Mouse (Mus musculus) stomach, embryonic 16.5 days (tissue): ENCODE data around the gene Gm10720. TPM values are rescaled to one million over a fixed set of nuclear protein-coding genes. Genes with fewer than 3 reads are reported as not detected.
"Not testable (repeated sequence)": the region's sequence is repeated elsewhere in the genome, so short reads cannot be mapped to it uniquely, and the experiment has no call there.

Experiments
- ATAC-seq: fragments of 200-750 bp; cut with Nextera tagmentation; 2 replicates; pipeline ENCODE4 v1.8.0; 2017; ENCODE audit warnings: moderate number of reproducible peaks, moderate TSS enrichment; ENCODE audit not compliant: insufficient read depth, low FRiP score
- H3K27ac ChIP-seq: fragments of 300-500 bp; sonication (generic); 2 replicates; pipeline ENCODE4 v1.5.1; 2014; ENCODE audit warnings: low read length
- H3K27me3 ChIP-seq: fragments of 300-500 bp; sonication (generic); 2 replicates; pipeline ENCODE4 v1.6.1; 2014; ENCODE audit warnings: low read length, control low read depth, mixed read lengths; ENCODE audit not compliant: control insufficient read depth, insufficient read depth
- H3K36me3 ChIP-seq: fragments of 300-500 bp; sonication (generic); 2 replicates; pipeline ENCODE4 v1.6.1; 2014; ENCODE audit warnings: low read length; ENCODE audit not compliant: control insufficient read depth, insufficient read depth
- H3K4me1 ChIP-seq: fragments of 300-500 bp; sonication (generic); 2 replicates; pipeline ENCODE4 v1.6.1; 2014; ENCODE audit warnings: low read length, control low read depth, mixed read lengths; ENCODE audit not compliant: control insufficient read depth, insufficient read depth
- H3K4me2 ChIP-seq: fragments of 300-500 bp; sonication (generic); 2 replicates; pipeline ENCODE4 v1.6.1; 2014; ENCODE audit warnings: low read depth, low read length, mixed read lengths
- H3K4me3 ChIP-seq: fragments of 300-500 bp; sonication (generic); replicated peaks from 2 replicates; pipeline ENCODE4 v1.5.1; 2014; ENCODE audit warnings: mild to moderate bottlenecking, low read length
- H3K9ac ChIP-seq: fragments of 300-500 bp; sonication (generic); 2 replicates; pipeline ENCODE4 v1.6.1; 2014; ENCODE audit warnings: low read length
- H3K9me3 ChIP-seq: fragments of 300-500 bp; sonication (generic); replicated peaks from 2 replicates; pipeline ENCODE4 v1.6.1; 2016; ENCODE audit warnings: low read length, control low read depth; ENCODE audit not compliant: control insufficient read depth
- WGBS: fragments of 180-500 bp; shearing (Covaris S2); extraction: QIAGEN DNeasy Blood & Tissue Kit; methylation state at CpG from one replicate; pipeline ENCODE4 v1.1.7; 2014; 5-methylcytosine and 5-hydroxymethylcytosine counted together
- polyA plus RNA-seq: library from polyadenylated mRNA; unstranded; fragments of >200 nt; fragmentation: Nextera tagmentation; extraction: Ambion mirVana; gene quantifications from 2 replicates; pipeline ENCODE4 v1.2.1, GENCODE M21; 2015

The Gm10720 gene
- not detected in 2 replicates for polyA plus RNA-seq

GRCm38 (mm10) chr9:3015354-3015753 is at the start of gene Gm10720:
Gm10720 (plus strand) TSS chr9:3015654.
- not testable (repeated sequence) for H3K27ac ChIP-seq, H3K36me3 ChIP-seq, H3K4me2 ChIP-seq, H3K4me3 ChIP-seq, H3K9me3 ChIP-seq, H3K27me3 ChIP-seq, ATAC-seq, H3K9ac ChIP-seq, H3K4me1 ChIP-seq
- WGBS = 58% methylated on average over 4 of the region's 9 CpGs

GRCm38 (mm10) chr9:3000445-3000972 is 14.9 kb upstream of the Gm10720 start, which contains the start of gene Gm10722:
Gm10722 (plus strand) TSS chr9:3000922.
- ATAC-seq, H3K4me1 ChIP-seq, H3K4me2 ChIP-seq, H3K9me3 ChIP-seq, H3K27me3 ChIP-seq, H3K27ac ChIP-seq, H3K9ac ChIP-seq, H3K4me3 ChIP-seq, H3K36me3 ChIP-seq: not testable (repeated sequence)
- WGBS = 66% methylated on average over 12 of the region's 12 CpGs

- not testable (repeated sequence) for H3K4me2 ChIP-seq, H3K36me3 ChIP-seq, H3K27ac ChIP-seq, H3K27me3 ChIP-seq, H3K4me3 ChIP-seq, ATAC-seq, H3K9me3 ChIP-seq, H3K9ac ChIP-seq, H3K4me1 ChIP-seq
- 67% methylated on average over 8 of the region's 8 CpGs for WGBS
These were observed 14.4 kb upstream of the Gm10720 start for GRCm38 (mm10) chr9:3001006-3001405.

GRCm38 (mm10) chr9:3001948-3002659 is 13.3 kb upstream of the Gm10720 start:
- H3K9ac ChIP-seq, H3K27me3 ChIP-seq, H3K36me3 ChIP-seq, H3K9me3 ChIP-seq, H3K27ac ChIP-seq, H3K4me3 ChIP-seq, H3K4me1 ChIP-seq, H3K4me2 ChIP-seq: not testable (repeated sequence)
- ATAC-seq = peak; percentile 86
- WGBS = 57% methylated on average over 8 of the region's 11 CpGs

GRCm38 (mm10) chr9:3002794-3003396 is 12.6 kb upstream of the Gm10720 start, which contains the start of gene Gm11168:
Gm11168 (plus strand) TSS chr9:3003346.
- not testable (repeated sequence) for H3K36me3 ChIP-seq, H3K27me3 ChIP-seq, H3K9me3 ChIP-seq, H3K27ac ChIP-seq, H3K4me1 ChIP-seq, H3K4me3 ChIP-seq, H3K9ac ChIP-seq, ATAC-seq, H3K4me2 ChIP-seq
- WGBS = 68% methylated on average over 6 of the region's 14 CpGs

- H3K4me1 ChIP-seq, H3K9me3 ChIP-seq, H3K27me3 ChIP-seq, H3K36me3 ChIP-seq, H3K27ac ChIP-seq, H3K4me3 ChIP-seq, H3K9ac ChIP-seq, ATAC-seq, H3K4me2 ChIP-seq: not testable (repeated sequence)
- WGBS = 87% methylated on average over 1 of the region's 5 CpGs
These were observed 9.3 kb upstream of the Gm10720 start for GRCm38 (mm10) chr9:3006179-3006578.

- H3K9me3 ChIP-seq, H3K4me3 ChIP-seq, H3K9ac ChIP-seq, H3K27ac ChIP-seq, H3K36me3 ChIP-seq, H3K27me3 ChIP-seq, H3K4me1 ChIP-seq, H3K4me2 ChIP-seq: not testable (repeated sequence)
- 67% methylated on average over 7 of the region's 8 CpGs for WGBS
- ATAC-seq = peak; percentile 71
These were observed 8.8 kb upstream of the Gm10720 start for GRCm38 (mm10) chr9:3006636-3007035.

GRCm38 (mm10) chr9:3007272-3007671 is 8.2 kb upstream of the Gm10720 start:
- not testable (repeated sequence) for H3K36me3 ChIP-seq, H3K4me2 ChIP-seq, H3K9me3 ChIP-seq, H3K4me1 ChIP-seq, H3K27ac ChIP-seq, H3K9ac ChIP-seq, H3K4me3 ChIP-seq, H3K27me3 ChIP-seq
- WGBS = 75% methylated on average over 7 of the region's 9 CpGs
- 0 out of 2 replicates have a peak, but pooled peaks have one; percentile 18 for ATAC-seq

- H3K9ac ChIP-seq, H3K4me2 ChIP-seq, H3K9me3 ChIP-seq, H3K4me1 ChIP-seq, H3K36me3 ChIP-seq, H3K4me3 ChIP-seq, H3K27me3 ChIP-seq, H3K27ac ChIP-seq: not testable (repeated sequence)
- ATAC-seq = peak; percentile 46
- no CpG with 5 or more reads among the region's 5 CpGs for WGBS
These were observed 6.1 kb upstream of the Gm10720 start for GRCm38 (mm10) chr9:3009331-3009730.
